Mouse (Mus musculus): ENCODE results near the gene Gm4553. TPM values are rescaled to one million over a fixed set of nuclear protein-coding genes. Genes with fewer than 3 reads are reported as not detected.
"Not testable (repeated sequence)": the region's sequence is repeated elsewhere in the genome, so short reads cannot be mapped to it uniquely, and the experiment has no call there.

The Gm4553 gene
- polyA plus RNA-seq, 1 experiment from 2014 or later, result not detected

DNA sequence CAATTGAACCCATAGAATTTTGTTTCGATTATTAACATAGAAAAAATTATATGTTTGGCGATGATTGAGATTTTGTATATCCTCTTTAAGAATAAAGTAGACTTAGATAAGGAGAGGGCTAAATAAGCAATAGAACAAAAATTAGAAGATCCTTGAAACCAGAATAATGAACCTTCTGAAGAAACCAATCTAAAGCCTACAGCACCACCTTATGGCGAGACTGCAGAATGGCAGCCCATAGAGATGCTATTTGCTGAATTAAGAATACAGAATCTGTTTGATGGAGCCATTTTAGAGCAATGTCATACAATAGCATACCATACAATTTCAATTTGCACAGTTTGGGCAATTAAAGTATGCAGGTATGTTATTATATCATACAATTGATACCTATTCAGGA, 4.3 kb upstream of the Gm4553 start:
- H3K4me2 ChIP-seq, result no peak overlapping the region
- H3K9me3 ChIP-seq (replicated peaks), result no peaks in the 10 kb centered on the region
- peaks cover 6% of the 10 kb centered on the region; the same call in 1 of the 2 replicates for H3K27me3 ChIP-seq (replicated peaks)
- ATAC-seq (ENCODE audit: insufficient number of reproducible peaks, low FRiP score), result no peak
- no peaks in the 10 kb centered on the region for H3K36me3 ChIP-seq
- 47% methylated on average over 3 of the region's 3 CpGs for WGBS
- H3K27ac ChIP-seq (ENCODE audit: poor library complexity, severe bottlenecking), result no peak overlapping the region
- no peaks in the 10 kb centered on the region for H3K4me1 ChIP-seq (replicated peaks)
- no peak overlapping the region for H3K4me3 ChIP-seq
- no peak overlapping the region for H3K9ac ChIP-seq

DNA sequence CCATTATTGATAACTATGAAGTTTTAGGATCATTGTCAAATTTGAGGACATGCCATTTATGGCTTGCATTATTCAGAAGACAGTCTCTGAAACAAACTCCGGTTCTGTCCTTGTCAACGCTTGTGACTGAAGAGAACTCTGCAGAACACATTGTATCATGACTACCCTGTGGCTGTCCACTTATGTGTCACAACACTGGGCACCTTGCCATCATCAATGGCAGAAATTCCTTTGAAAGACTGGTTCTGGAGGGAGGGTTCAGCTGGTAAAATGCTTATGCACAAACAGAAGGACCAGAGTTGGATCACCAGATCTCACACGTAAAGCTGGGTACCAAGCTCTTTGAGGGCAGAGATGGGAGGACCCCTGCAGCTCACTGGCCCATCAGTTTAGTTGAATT, 6.2 kb downstream of the Gm4553 start:
- no peaks in the 10 kb centered on the region for H3K9me3 ChIP-seq (replicated peaks)
- no peak overlapping the region for H3K9ac ChIP-seq
- no peaks in the 10 kb centered on the region for H3K36me3 ChIP-seq
- 84% methylated on average over 3 of the region's 3 CpGs for whole genome bisulfite sequencing
- no peak for ATAC-seq (ENCODE audit: insufficient number of reproducible peaks, low FRiP score)
- no peak overlapping the region for H3K4me3 ChIP-seq
- H3K4me2 ChIP-seq, result no peak overlapping the region
- no peak overlapping the region for H3K27ac ChIP-seq (ENCODE audit: poor library complexity, severe bottlenecking)
- no peaks in the 10 kb centered on the region for H3K4me1 ChIP-seq (replicated peaks)
- no peaks in the 10 kb centered on the region; the same call in 1 of the 2 replicates for H3K27me3 ChIP-seq (replicated peaks)

DNA sequence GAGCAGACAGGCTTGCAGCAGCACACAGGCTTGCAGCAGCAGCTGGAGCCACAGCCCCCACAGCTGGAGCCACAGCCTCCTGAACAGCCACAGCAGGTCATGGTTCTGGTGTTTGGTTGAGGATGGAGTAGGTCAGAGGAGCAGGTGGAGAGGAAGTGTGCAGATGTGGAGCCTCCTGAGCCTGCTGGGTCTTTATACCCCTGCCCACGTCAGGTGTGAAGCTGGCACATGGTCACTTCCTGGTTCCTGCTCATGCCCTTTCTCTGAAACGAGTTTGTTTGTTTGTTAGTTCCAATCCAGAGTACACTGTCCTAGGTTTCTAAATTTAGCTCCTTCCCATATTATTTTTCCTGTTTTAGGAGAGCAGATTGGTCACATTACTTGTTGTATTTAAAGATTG, 8.5 kb downstream of the Gm4553 start, which contains the start of gene Gm29735:
TSS of gene Gm29735 (minus strand) at position 101 of the 400 bp plus-strand sequence.
- H3K4me2 ChIP-seq; H3K36me3 ChIP-seq; H3K27ac ChIP-seq (ENCODE audit: poor library complexity, severe bottlenecking); H3K9me3 ChIP-seq (replicated peaks); H3K9ac ChIP-seq; H3K4me3 ChIP-seq; ATAC-seq (ENCODE audit: insufficient number of reproducible peaks, low FRiP score); H3K27me3 ChIP-seq (replicated peaks); H3K4me1 ChIP-seq (replicated peaks): not testable (repeated sequence)
- WGBS, result 47% methylated on average over 2 of the region's 2 CpGs

DNA sequence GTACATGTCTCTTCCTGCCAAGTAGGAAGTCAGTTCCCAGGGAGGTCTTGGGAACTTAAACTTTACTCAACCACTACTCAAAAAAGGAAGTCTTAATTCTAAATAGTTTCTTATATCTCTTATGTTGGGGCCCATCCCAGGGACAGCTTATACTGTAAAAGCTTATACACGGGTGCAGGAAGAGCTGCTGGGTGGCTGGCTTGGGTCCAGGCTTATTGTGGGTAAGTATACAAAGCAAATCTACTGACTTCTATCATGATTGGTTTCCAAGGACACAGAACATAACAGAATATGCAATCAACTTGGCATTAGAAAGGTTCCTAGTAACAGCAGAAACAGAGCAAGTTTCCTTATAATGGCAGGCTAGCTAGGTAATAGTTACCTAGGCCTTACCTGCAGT, 10.2 kb downstream of the Gm4553 start:
- H3K9me3 ChIP-seq (replicated peaks), result no peaks in the 10 kb centered on the region
- no peak for ATAC-seq (ENCODE audit: insufficient number of reproducible peaks, low FRiP score)
- H3K4me3 ChIP-seq, result no peak overlapping the region
- H3K9ac ChIP-seq, result no peak overlapping the region
- no peaks in the 10 kb centered on the region; the same call in 1 of the 2 replicates for H3K27me3 ChIP-seq (replicated peaks)
- no peaks in the 10 kb centered on the region for H3K36me3 ChIP-seq
- no peak overlapping the region for H3K4me2 ChIP-seq
- no peak overlapping the region for H3K27ac ChIP-seq (ENCODE audit: poor library complexity, severe bottlenecking)
- 69% methylated on average over 1 of the region's 1 CpGs for WGBS
- H3K4me1 ChIP-seq (replicated peaks), result no peaks in the 10 kb centered on the region

DNA sequence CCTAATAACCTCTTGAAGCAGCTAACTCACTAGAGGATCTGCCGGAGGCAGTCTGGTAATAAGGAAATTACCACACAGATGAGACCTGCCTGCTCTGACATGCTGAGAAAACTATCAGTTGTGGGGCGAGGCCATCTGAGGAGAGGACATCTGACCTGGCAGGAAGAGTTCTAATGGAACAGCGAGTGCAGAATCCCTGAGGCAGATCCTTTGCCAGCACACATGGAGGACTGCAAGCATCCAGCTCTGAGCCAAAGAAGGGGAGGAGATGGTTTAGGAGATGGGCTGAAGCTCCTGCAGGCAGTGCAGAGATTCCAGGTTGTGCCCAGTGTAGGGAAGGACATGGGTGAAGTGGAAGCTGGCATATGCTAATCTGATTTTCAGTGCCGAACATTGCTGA, 13.3 kb downstream of the Gm4553 start:
- Histone ChIP-seq H3K27me3 (replicated peaks) (no peaks in the 10 kb centered on the region), H3K9ac (no peak overlapping the region), H3K4me1 (replicated peaks) (no peaks in the 10 kb centered on the region), H3K4me2 (no peak overlapping the region), H3K4me3 (no peak overlapping the region), H3K27ac (ENCODE audit: poor library complexity, severe bottlenecking) (no peak overlapping the region), H3K36me3 (no peaks in the 10 kb centered on the region), H3K9me3 (replicated peaks) (no peaks in the 10 kb centered on the region)
- ATAC-seq (ENCODE audit: insufficient number of reproducible peaks, low FRiP score), result no peak
- 76% methylated on average over 4 of the region's 4 CpGs for WGBS

DNA sequence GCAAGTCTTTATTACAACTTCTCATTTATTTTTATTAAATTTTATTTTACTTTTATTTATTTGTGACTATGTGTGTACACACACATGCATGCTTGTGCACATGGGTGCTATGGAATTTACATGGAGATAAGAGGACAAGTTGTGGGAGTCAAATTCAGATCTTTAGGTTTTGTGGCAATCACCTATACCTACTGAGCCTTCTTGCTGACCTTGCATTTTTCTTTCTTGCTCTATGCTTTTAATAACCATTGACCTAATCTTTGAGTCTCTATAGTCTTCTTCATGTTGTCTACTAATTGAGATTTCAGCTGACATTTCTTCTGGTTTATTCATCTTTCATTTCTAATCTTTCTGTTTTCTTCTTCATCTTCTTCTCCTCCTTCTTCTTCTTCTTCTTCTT, 16.9 kb downstream of the Gm4553 start:
- Histone ChIP-seq H3K36me3 (no peaks in the 10 kb centered on the region), H3K4me3 (no peak overlapping the region), H3K27ac (ENCODE audit: poor library complexity, severe bottlenecking) (no peak overlapping the region), H3K9me3 (replicated peaks) (no peaks in the 10 kb centered on the region), H3K4me1 (replicated peaks) (no peaks in the 10 kb centered on the region), H3K27me3 (replicated peaks) (peaks cover 16% of the 10 kb centered on the region), H3K9ac (no peak overlapping the region), H3K4me2 (no peak overlapping the region)
- ATAC-seq (ENCODE audit: insufficient number of reproducible peaks, low FRiP score), result no peak

DNA sequence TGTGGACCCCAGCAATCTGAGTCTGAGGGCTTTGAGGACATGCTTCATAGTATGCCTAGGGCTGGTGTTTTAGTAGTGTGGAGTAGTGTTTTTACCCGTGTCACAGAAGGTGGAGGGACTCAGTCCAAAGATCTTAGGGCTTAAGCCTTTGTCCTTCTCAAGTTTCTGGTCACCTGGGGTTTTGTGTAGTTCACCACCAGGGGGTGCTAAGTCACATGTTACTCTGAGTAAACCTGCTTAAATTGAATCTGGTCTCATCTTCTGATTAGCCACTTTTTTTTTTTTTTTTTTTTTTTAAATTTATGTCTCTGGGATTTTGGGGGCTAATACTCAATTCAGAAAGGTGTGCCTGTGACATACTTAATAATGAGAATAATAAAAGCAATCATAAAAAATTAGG, 19.5 kb downstream of the Gm4553 start:
- no peak overlapping the region for H3K9ac ChIP-seq
- H3K4me2 ChIP-seq, result no peak overlapping the region
- no peaks in the 10 kb centered on the region for H3K9me3 ChIP-seq (replicated peaks)
- 8% methylated on average over 1 of the region's 1 CpGs for WGBS
- ATAC-seq (ENCODE audit: insufficient number of reproducible peaks, low FRiP score), result no peak
- H3K27ac ChIP-seq (ENCODE audit: poor library complexity, severe bottlenecking), result no peak overlapping the region
- H3K27me3 ChIP-seq (replicated peaks), result peaks cover 17% of the 10 kb centered on the region
- H3K4me1 ChIP-seq (replicated peaks), result peaks cover 5% of the 10 kb centered on the region
- H3K4me3 ChIP-seq, result no peak overlapping the region
- no peaks in the 10 kb centered on the region for H3K36me3 ChIP-seq

DNA sequence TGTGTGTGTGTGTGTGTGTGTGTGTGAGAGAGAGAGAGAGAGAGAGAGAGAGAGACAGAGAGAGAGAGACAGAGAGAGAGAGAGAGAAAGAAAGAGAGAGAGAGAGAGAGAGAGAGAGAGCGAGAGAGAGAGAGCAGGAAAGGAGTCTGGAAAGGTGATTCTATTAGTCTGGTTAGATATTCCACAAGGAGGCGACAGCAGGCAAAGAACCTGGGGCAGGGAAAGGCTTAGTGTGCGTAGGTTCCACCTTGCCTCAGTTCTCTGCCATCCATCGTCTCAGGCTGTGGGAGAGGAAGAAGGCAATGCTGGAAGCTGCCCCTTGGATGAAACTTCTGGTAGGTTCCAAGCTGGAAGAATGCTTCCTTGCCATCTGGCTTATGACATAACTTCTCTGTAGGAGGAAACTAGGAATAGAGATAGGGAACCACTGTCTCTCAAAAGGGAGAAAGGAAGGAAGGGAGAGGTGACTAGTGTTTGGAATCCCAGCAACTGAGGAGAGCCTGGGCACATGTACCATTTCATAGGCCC, 20.1 kb downstream of the Gm4553 start:
- Histone ChIP-seq H3K9me3 (replicated peaks) (no peaks in the 10 kb centered on the region), H3K4me2 (no peak overlapping the region), H3K4me3 (no peak overlapping the region), H3K36me3 (no peaks in the 10 kb centered on the region), H3K9ac (no peak overlapping the region), H3K27ac (ENCODE audit: poor library complexity, severe bottlenecking) (no peak overlapping the region), H3K4me1 (replicated peaks) (peaks cover 9% of the 10 kb centered on the region), H3K27me3 (replicated peaks) (peaks cover 17% of the 10 kb centered on the region)
- whole genome bisulfite sequencing, result 39% methylated on average over 4 of the region's 4 CpGs
- ATAC-seq (ENCODE audit: insufficient number of reproducible peaks, low FRiP score), result no peak

DNA sequence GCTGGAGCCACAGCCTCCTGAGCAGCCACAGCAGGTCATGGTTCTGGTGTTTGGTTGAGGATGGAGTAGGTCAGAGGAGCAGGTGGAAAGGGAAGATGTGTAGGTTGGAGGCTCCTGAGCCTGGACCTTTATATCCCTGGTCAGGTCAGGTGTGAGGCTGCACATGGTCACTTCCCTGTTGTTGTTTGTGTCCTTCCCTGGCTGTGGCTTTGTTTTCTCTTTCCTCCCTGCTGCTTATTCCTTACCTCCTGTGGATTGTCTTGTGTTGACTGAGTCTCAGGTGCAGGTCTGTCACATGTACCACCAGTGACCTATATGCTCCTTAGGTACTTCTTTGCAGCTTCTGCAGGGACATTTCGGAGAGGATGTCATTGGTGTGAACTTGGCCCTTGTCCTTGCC, 21.0 kb downstream of the Gm4553 start, which contains the start of gene Gm45337:
TSS of gene Gm45337 (minus strand) at position 101 of the 400 bp plus-strand sequence.
- no peak for ATAC-seq (ENCODE audit: insufficient number of reproducible peaks, low FRiP score)
- Histone ChIP-seq H3K36me3 (no peaks in the 10 kb centered on the region), H3K9me3 (replicated peaks) (no peaks in the 10 kb centered on the region), H3K4me2 (no peak within 1 kb of the TSS), H3K9ac (no peak within 1 kb of the TSS), H3K27me3 (replicated peaks) (peaks cover 17% of the 10 kb centered on the region), H3K4me1 (replicated peaks) (peaks cover 9% of the 10 kb centered on the region), H3K4me3 (no peak within 1 kb of the TSS), H3K27ac (ENCODE audit: poor library complexity, severe bottlenecking) (no peak within 1 kb of the TSS)
- WGBS, result 50% methylated on average over 1 of the region's 1 CpGs

DNA sequence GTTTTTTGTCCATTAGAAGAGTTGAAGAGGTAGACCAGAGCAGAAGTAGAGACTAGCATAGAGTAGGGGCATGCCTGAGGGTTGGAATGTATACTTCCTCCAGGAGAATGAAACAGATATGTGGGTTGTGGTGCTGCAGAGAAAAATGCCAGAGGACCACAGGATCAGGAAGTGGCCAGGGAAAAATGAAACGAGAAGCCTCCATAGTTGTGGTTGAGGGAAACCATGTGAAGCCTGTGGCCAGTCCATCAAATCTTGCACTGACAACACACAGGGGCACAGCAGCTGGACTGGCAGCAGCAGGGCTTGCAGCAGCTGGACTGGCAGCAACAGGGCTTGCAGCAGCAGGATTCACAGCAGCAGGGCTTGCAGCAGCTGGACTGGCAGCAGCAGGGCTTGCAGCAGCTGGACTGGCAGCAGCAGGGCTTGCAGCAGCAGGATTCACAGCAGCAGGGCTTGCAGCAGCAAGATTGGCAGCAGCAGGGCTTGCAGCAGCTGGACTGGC, 22.0 kb downstream of the Gm4553 start:
- H3K36me3 ChIP-seq; H3K4me2 ChIP-seq; H3K4me3 ChIP-seq; ATAC-seq (ENCODE audit: insufficient number of reproducible peaks, low FRiP score); H3K9ac ChIP-seq; H3K4me1 ChIP-seq (replicated peaks); H3K27ac ChIP-seq (ENCODE audit: poor library complexity, severe bottlenecking); H3K9me3 ChIP-seq (replicated peaks): not testable (repeated sequence)
- H3K27me3 ChIP-seq (replicated peaks), result peaks cover 17% of the 10 kb centered on the region
- 28% methylated on average over 1 of the region's 1 CpGs for WGBS

DNA sequence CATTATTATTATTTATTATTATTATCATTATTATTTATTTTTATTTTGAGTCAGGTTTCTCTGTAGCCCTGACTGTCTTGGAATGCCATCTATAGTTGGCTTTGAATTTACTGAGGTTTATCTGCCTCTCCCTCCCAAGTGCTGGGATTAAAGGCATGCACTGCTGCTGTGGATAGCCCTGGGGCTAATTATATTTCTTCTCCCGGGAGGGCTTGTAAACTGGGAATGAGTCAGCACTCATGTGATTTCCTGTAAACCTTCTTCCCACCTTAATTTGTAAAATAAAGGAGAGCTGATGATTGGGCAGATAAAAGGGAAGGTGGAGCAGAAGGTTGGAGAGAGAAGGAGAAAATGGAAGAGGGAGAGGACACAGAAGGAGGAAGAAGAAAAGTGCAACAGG, 24.8 kb downstream of the Gm4553 start:
- H3K9me3 ChIP-seq (replicated peaks), result no peaks in the 10 kb centered on the region
- no peak overlapping the region for H3K27ac ChIP-seq (ENCODE audit: poor library complexity, severe bottlenecking)
- no peak for ATAC-seq (ENCODE audit: insufficient number of reproducible peaks, low FRiP score)
- no peak overlapping the region for H3K4me2 ChIP-seq
- peaks cover 17% of the 10 kb centered on the region for H3K27me3 ChIP-seq (replicated peaks)
- no peaks in the 10 kb centered on the region for H3K36me3 ChIP-seq
- WGBS, result 10% methylated on average over 1 of the region's 1 CpGs
- peaks cover 9% of the 10 kb centered on the region for H3K4me1 ChIP-seq (replicated peaks)
- H3K9ac ChIP-seq, result no peak overlapping the region
- H3K4me3 ChIP-seq, result no peak overlapping the region

DNA sequence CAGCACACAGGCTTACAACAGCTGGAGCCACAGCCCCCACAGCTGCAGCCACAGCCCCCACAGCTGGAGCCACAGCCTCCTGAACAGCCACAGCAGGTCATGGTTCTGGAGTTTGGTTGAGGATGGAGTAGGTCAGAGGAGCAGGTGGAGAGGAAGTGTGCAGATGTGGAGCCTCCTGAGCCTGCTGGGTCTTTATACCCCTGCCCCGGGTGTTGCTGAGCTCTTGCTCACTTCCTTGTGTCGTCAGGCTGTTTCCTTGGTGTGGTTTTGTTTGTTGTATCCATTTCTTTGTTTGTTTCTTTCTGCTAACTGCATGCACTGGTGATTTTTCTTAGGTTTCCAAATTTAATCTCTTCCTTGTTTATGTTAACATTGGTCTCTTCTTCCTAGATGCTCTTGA, 29.6 kb downstream of the Gm4553 start, which contains the start of gene Gm39115:
TSS of gene Gm39115 (minus strand) at position 101 of the 400 bp plus-strand sequence.
- ATAC-seq (ENCODE audit: insufficient number of reproducible peaks, low FRiP score); H3K4me1 ChIP-seq (replicated peaks); H3K27ac ChIP-seq (ENCODE audit: poor library complexity, severe bottlenecking); H3K4me3 ChIP-seq; H3K36me3 ChIP-seq; H3K27me3 ChIP-seq (replicated peaks); H3K9ac ChIP-seq; H3K4me2 ChIP-seq; H3K9me3 ChIP-seq (replicated peaks): not testable (repeated sequence)
- 30% methylated on average over 2 of the region's 2 CpGs for WGBS
